Mouse (Mus musculus) spleen, adult 2 months (tissue): ENCODE measurements around the gene Fos. TPM values are rescaled to one million over a fixed set of nuclear protein-coding genes. Genes with fewer than 3 reads are reported as not detected.
A peak's percentile ranks its signal among the peaks of the same experiment; 100 is the strongest.

ENCODE experiments used
- DNase-seq, 2 experiments: peaks; one replicate each; pipeline versions ENCODE4 v3.0.0 to v3.0.0-alpha.2; 2012 to 2021; ENCODE audit warnings: low spot score in 2 of 2, low read depth in 1 of 2
- H3K27ac ChIP-seq: fragments of 200-500 bp; 2 replicates; pipeline ENCODE4 v1.5.1; 2012; ENCODE audit warnings: low read length, inconsistent platforms; ENCODE audit not compliant: insufficient read depth
- H3K27me3 ChIP-seq: fragments of 200-500 bp; 2 replicates; pipeline ENCODE4 v1.6.1; 2012; ENCODE audit warnings: mild to moderate bottlenecking, moderate library complexity, low read length, inconsistent platforms; ENCODE audit not compliant: control insufficient read depth, insufficient read depth
- H3K36me3 ChIP-seq: fragments of 200-500 bp; 2 replicates; pipeline ENCODE4 v1.6.1; 2012; ENCODE audit warnings: mild to moderate bottlenecking, low read length, inconsistent platforms; ENCODE audit not compliant: control insufficient read depth, insufficient read depth
- H3K4me1 ChIP-seq: fragments of 200-500 bp; 2 replicates; pipeline ENCODE4 v1.6.1; 2011; ENCODE audit warnings: inconsistent platforms; ENCODE audit not compliant: control insufficient read depth, insufficient read depth, insufficient read length
- H3K4me3 ChIP-seq: fragments of 200-500 bp; 2 replicates; pipeline ENCODE4 v1.5.1; 2011; ENCODE audit warnings: mild to moderate bottlenecking, inconsistent platforms; ENCODE audit not compliant: insufficient read depth, insufficient read length; ENCODE audit errors: extremely low read depth
- CTCF ChIP-seq: fragments of 200-500 bp; IDR thresholded peaks from 2 replicates; pipeline ENCODE4 v1.5.1; 2011; ENCODE audit warnings: mild to moderate bottlenecking, inconsistent platforms; ENCODE audit not compliant: insufficient read depth, insufficient read length, insufficient replicate concordance; ENCODE audit errors: extremely low read depth
- POLR2A ChIP-seq: fragments of 200-500 bp; IDR thresholded peaks from 2 replicates; pipeline ENCODE4 v1.6.1; 2011; ENCODE audit warnings: low read depth, low read length, inconsistent platforms
- WGBS: fragments of 180-500 bp; shearing (Covaris S2); methylation state at CpG from one replicate; pipeline ENCODE4 v1.1.7; 2018; 5-methylcytosine and 5-hydroxymethylcytosine counted together
- polyA plus RNA-seq: library from polyadenylated mRNA; depleted of rRNA; stranded (reverse); fragments of >200 nt; gene quantifications from 2 replicates; pipeline ENCODE4 v1.2.3, GENCODE M21; 2012

The Fos gene
- polyA plus RNA-seq, 1 experiment = 9.4 TPM

- no peak for TF ChIP-seq POLR2A
- peak; percentile 49; the same call in 1 of the 2 replicates for TF ChIP-seq CTCF
- peak in 1 of 2 experiments; percentile 41 for DNase-seq
- WGBS = 24% methylated on average over 16 of the region's 16 CpGs
- Histone ChIP-seq H3K4me1 (peaks cover 5% of the 10 kb centered on the region; the same call in 1 of the 2 replicates), H3K27ac (no peak overlapping the region), H3K27me3 (no peaks in the 10 kb centered on the region), H3K4me3 (no peak overlapping the region), H3K36me3 (no peaks in the 10 kb centered on the region)
Observed at GRCm38 (mm10) chr12:85492084-85492645, 18.5 kb downstream of the Fos start.

GRCm38 (mm10) chr12:85496336-85496735 is 22.6 kb downstream of the Fos start:
- H3K27ac ChIP-seq = no peak overlapping the region
- peaks cover 10% of the 10 kb centered on the region; the same call in 1 of the 2 replicates for H3K4me1 ChIP-seq
- no peak for DNase-seq
- 86% methylated on average over 7 of the region's 7 CpGs for WGBS
- no peaks in the 10 kb centered on the region for H3K36me3 ChIP-seq
- H3K27me3 ChIP-seq = no peaks in the 10 kb centered on the region
- TF ChIP-seq CTCF = no peak
- TF ChIP-seq POLR2A = no peak
- H3K4me3 ChIP-seq = no peak overlapping the region

- peak; percentile 60; the same call in 1 of the 2 replicates for TF ChIP-seq CTCF
- no peak for TF ChIP-seq POLR2A
- H3K36me3 ChIP-seq = no peaks in the 10 kb centered on the region
- peaks cover 10% of the 10 kb centered on the region; the same call in 1 of the 2 replicates for H3K4me1 ChIP-seq
- H3K27ac ChIP-seq = no peak overlapping the region
- no peaks in the 10 kb centered on the region for H3K27me3 ChIP-seq
- peak in 1 of 2 experiments; percentile 67 for DNase-seq
- 18% methylated on average over 7 of the region's 7 CpGs for WGBS
- no peak overlapping the region for H3K4me3 ChIP-seq
Observed at GRCm38 (mm10) chr12:85496755-85497154, 23.1 kb downstream of the Fos start.

- DNase-seq = no peak
- WGBS = 36% methylated on average over 11 of the region's 11 CpGs
- peak overlapping the region; percentile 37; the same call in 1 of the 2 replicates for H3K27ac ChIP-seq
Observed at GRCm38 (mm10) chr12:85497310-85498135, 23.8 kb downstream of the Fos start.

GRCm38 (mm10) chr12:85499001-85499400 is 25.3 kb downstream of the Fos start:
- H3K27ac ChIP-seq = no peak overlapping the region
- H3K4me3 ChIP-seq = no peak overlapping the region
- TF ChIP-seq CTCF (no peak), POLR2A (no peak)
- no peaks in the 10 kb centered on the region for H3K36me3 ChIP-seq
- H3K4me1 ChIP-seq = peaks cover 10% of the 10 kb centered on the region; the same call in 1 of the 2 replicates
- 63% methylated on average over 8 of the region's 8 CpGs for WGBS
- no peaks in the 10 kb centered on the region for H3K27me3 ChIP-seq
- no peak for DNase-seq

More at GRCm38 (mm10) chr12:85497310-85498135, 23.8 kb downstream of the Fos start:
- TF ChIP-seq POLR2A = no peak
- no peak for TF ChIP-seq CTCF
- Histone ChIP-seq H3K36me3 (no peaks in the 10 kb centered on the region), H3K27me3 (no peaks in the 10 kb centered on the region), H3K4me3 (no peak overlapping the region), H3K4me1 (peaks cover 10% of the 10 kb centered on the region; the same call in 1 of the 2 replicates)

- no peak overlapping the region for H3K27ac ChIP-seq
- WGBS = 88% methylated on average over 4 of the region's 4 CpGs
- no peak overlapping the region for H3K4me3 ChIP-seq
- H3K36me3 ChIP-seq = no peaks in the 10 kb centered on the region
- peaks cover 5% of the 10 kb centered on the region; the same call in 1 of the 2 replicates for H3K4me1 ChIP-seq
- H3K27me3 ChIP-seq = no peaks in the 10 kb centered on the region
- TF ChIP-seq CTCF = no peak
- TF ChIP-seq POLR2A = no peak
- DNase-seq = no peak
Observed at GRCm38 (mm10) chr12:85502682-85503081, 29.0 kb downstream of the Fos start.
